Mouse (Mus musculus) heart, embryonic 10.5 days (tissue): ENCODE results near the gene Erbb2. TPM values are rescaled to one million over a fixed set of nuclear protein-coding genes. Genes with fewer than 3 reads are reported as not detected.

ENCODE experiments used
- DNase-seq: peaks from one replicate; pipeline ENCODE4 v3.0.0-alpha.2; 2017; ENCODE audit warnings: low spot score
- H3K27ac ChIP-seq: fragments of 300-500 bp; sonication (generic); 2 replicates; pipeline ENCODE4 v1.5.1; 2016; ENCODE audit warnings: mild to moderate bottlenecking
- H3K27me3 ChIP-seq: fragments of 300-500 bp; sonication (generic); 2 replicates; pipeline ENCODE4 v1.6.1; 2016; ENCODE audit warnings: mild to moderate bottlenecking; ENCODE audit not compliant: poor library complexity, insufficient read depth, severe bottlenecking
- H3K36me3 ChIP-seq: fragments of 300-500 bp; sonication (generic); 2 replicates; pipeline ENCODE4 v1.6.1; 2016; ENCODE audit warnings: mild to moderate bottlenecking, moderate library complexity
- H3K4me1 ChIP-seq: fragments of 300-500 bp; sonication (generic); 2 replicates; pipeline ENCODE4 v1.6.1; 2016; ENCODE audit warnings: mild to moderate bottlenecking
- H3K4me3 ChIP-seq: fragments of 300-500 bp; sonication (generic); 2 replicates; pipeline ENCODE4 v1.5.1; 2016; ENCODE audit warnings: mild to moderate bottlenecking, moderate library complexity
- H3K9me3 ChIP-seq: fragments of 300-500 bp; sonication (generic); 2 replicates; pipeline ENCODE4 v1.6.1; 2016; ENCODE audit warnings: mild to moderate bottlenecking, moderate library complexity
- WGBS: fragments of 180-500 bp; shearing (Covaris S2); methylation state at CpG from one replicate; pipeline ENCODE4 v1.1.7; 2016; 5-methylcytosine and 5-hydroxymethylcytosine counted together
- polyA plus RNA-seq: library from polyadenylated mRNA; unstranded; fragments of >200 nt; fragmentation: Nextera tagmentation; extraction: Ambion mirVana; gene quantifications from 2 replicates; pipeline ENCODE4 v1.2.1, GENCODE M21; 2016

The Erbb2 gene
- polyA plus RNA-seq, 1 experiment from 2014 or later: 47.4 TPM

- Histone ChIP-seq H3K4me3 (no peak overlapping the region), H3K36me3 (no peaks in the 10 kb centered on the region), H3K9me3 (no peaks in the 10 kb centered on the region), H3K27me3 (no peaks in the 10 kb centered on the region), H3K27ac (no peak overlapping the region), H3K4me1 (peaks cover 12% of the 10 kb centered on the region)
- 59% methylated on average over 8 of the region's 8 CpGs for WGBS
- no peak for DNase-seq
These were observed 61.7 kb downstream of the Erbb2 start for GRCm38 (mm10) chr11:98473916-98474479.

DNA sequence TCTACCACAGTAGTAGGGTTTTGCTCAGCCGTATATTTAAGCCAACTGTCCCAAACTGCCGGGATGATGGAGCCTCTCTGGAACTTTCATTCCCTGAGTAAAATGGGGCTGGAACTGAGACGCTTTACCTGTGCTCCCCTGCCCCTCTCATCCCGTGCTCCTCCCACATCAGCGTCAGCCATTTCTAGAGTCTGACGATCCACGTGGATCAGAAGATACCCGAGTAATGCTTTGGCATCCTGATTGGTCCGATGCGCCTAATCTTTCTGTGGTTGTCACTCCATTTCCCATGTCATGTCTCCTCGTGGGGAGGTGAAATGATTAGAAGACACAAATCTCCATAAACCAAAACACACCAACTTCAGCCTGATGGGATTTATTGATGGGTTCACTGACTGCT is 62.7 kb downstream of the Erbb2 start:
- Histone ChIP-seq H3K4me3 (no peak overlapping the region), H3K36me3 (no peaks in the 10 kb centered on the region), H3K27ac (no peak overlapping the region), H3K27me3 (no peaks in the 10 kb centered on the region), H3K9me3 (no peaks in the 10 kb centered on the region), H3K4me1 (peaks cover 10% of the 10 kb centered on the region)
- no peak for DNase-seq
- WGBS: 87% methylated on average over 11 of the region's 11 CpGs

DNA sequence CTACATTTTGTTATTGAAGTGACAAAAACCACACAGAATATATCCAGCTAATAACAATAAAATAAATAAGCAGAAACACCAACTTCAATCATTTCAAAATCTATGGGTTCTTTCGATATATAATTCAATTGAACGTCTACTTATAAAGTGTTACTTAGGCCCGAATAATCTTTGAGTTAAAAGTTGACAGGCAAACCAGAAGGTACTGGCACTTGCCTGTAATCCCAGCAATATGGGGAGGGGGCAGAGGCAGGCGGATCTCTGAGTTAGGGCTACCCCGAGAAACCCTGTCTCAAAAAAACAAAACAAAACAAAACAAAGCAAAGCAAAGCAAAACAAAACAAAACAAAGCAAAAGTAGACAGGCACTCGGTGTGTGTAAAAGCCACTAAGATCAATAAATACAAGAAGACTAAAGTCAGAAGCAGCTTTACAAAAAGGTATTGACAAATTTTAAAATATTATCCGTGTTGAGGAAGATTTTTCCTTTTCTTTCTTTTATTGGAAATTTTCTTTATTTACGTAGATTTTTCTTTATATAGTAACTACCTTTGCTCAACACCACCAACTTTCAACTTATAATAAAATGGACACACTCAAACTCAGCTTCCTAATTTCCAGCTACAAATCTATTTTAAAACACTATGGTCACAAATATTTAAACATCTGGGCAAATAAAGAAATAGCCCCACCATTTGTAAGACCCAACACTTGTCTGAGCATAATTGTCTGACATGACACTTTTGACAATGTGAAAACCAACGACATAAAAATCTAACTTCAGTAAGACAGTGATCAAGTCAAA is 63.6 kb downstream of the Erbb2 start:
- Histone ChIP-seq H3K4me3 (no peak overlapping the region), H3K27me3 (no peaks in the 10 kb centered on the region), H3K4me1 (peaks cover 16% of the 10 kb centered on the region), H3K36me3 (no peaks in the 10 kb centered on the region), H3K27ac (no peak overlapping the region), H3K9me3 (no peaks in the 10 kb centered on the region)
- DNase-seq: no peak
- WGBS: 85% methylated on average over 9 of the region's 9 CpGs

GRCm38 (mm10) chr11:98476434-98476807 is 64.2 kb downstream of the Erbb2 start:
- Histone ChIP-seq H3K27ac (no peak overlapping the region), H3K36me3 (no peaks in the 10 kb centered on the region), H3K4me1 (peaks cover 17% of the 10 kb centered on the region), H3K9me3 (no peaks in the 10 kb centered on the region), H3K4me3 (no peak overlapping the region), H3K27me3 (no peaks in the 10 kb centered on the region)
- no peak for DNase-seq
- 57% methylated on average over 4 of the region's 4 CpGs for WGBS

DNA sequence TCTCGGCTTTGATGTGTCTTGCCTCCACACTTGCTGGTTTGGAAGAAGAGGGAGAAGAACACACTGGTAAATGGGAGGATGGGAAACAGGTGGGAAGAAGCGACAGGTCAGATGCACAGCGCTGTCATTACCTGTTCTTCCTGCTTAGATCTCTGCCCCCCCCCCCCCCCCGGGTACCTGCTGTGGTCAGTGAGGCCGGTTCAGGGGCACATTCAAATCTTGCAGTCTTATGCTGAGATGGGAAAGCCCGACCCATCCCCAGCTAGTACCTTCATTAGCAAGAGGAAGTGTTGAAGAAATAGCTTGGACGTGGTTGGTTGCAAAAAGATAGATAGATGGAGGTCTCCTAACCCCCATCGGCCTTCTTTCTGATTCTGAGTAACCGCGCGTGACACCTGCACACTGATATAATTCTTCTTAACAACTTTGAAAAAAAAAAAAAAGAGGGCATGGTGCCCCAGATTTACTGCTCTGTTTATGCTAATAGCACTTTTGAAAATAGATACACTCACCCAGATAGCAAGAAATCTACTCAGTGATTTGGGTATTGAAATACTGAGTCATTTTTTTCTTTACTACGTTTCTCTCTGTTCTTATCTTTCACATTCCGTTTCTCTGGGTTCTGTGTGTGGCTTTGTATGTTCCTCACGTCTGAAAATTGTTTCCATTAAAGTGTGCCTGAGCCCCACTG is 64.9 kb downstream of the Erbb2 start:
- Histone ChIP-seq H3K9me3 (no peaks in the 10 kb centered on the region), H3K27ac (no peak overlapping the region), H3K4me1 (peaks cover 14% of the 10 kb centered on the region), H3K36me3 (no peaks in the 10 kb centered on the region), H3K4me3 (no peak overlapping the region), H3K27me3 (peaks cover 2% of the 10 kb centered on the region; the same call in 1 of the 2 replicates)
- WGBS: 58% methylated on average over 14 of the region's 14 CpGs
- no peak for DNase-seq

- H3K4me3 ChIP-seq: no peak overlapping the region
- DNase-seq: no peak
- H3K27ac ChIP-seq: no peak overlapping the region
- no peaks in the 10 kb centered on the region for H3K9me3 ChIP-seq
- WGBS: 68% methylated on average over 13 of the region's 13 CpGs
- peaks cover 11% of the 10 kb centered on the region for H3K4me1 ChIP-seq
- no peaks in the 10 kb centered on the region for H3K36me3 ChIP-seq
- peaks cover 7% of the 10 kb centered on the region; the same call in 1 of the 2 replicates for H3K27me3 ChIP-seq
These were observed 67.0 kb downstream of the Erbb2 start for GRCm38 (mm10) chr11:98479026-98479939.

DNA sequence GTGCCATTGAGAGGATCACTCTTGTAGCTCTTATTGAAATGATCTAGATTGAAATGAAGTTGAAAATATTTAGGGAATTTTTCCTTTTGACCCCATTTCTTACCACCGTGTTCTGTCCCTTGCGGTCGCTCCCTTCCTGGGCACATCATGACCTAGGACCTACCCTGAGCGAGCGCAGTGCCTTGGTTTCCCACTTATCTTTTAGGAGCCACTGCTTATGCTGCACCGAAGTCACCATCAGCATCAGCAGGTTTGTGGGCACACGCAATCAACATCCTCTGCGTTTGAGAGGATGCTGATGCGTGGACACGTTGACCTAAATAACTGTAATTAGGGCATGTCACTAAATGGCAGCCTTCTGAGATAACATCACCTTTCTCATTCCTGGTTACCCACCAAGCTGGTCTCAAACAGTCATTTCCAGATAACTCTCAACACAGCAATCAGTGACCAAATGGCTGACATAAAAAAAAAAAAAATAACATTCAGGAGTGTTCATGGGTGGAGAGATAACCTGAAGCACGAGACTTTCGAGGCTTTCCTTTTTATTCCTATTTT is 67.7 kb downstream of the Erbb2 start:
- Histone ChIP-seq H3K27ac (no peak overlapping the region), H3K27me3 (peaks cover 7% of the 10 kb centered on the region; the same call in 1 of the 2 replicates), H3K9me3 (no peaks in the 10 kb centered on the region), H3K36me3 (no peaks in the 10 kb centered on the region), H3K4me1 (peaks cover 11% of the 10 kb centered on the region), H3K4me3 (no peak overlapping the region)
- DNase-seq: no peak
- WGBS: 81% methylated on average over 12 of the region's 12 CpGs

DNA sequence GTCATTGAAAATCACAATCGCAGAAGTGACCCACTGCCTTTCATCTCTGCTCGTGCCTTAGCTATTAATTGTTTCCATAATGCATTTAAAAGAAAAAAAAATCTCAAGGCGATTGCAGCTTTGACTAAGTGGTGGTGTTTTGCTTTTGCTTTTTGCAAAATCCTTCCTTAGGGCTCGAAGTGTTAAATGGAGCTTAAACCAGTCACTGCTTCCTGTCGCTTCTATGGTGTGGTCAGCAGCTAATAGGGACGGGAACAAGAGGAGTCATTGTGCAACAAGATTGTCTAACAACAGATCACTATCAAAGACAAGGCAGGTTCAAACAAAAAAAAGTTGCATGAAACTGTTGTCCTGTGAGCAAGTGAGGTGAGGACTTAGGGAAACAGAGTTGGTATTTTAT is 69.0 kb downstream of the Erbb2 start:
- no peak overlapping the region for H3K4me3 ChIP-seq
- peaks cover 11% of the 10 kb centered on the region for H3K4me1 ChIP-seq
- no peak overlapping the region for H3K27ac ChIP-seq
- H3K9me3 ChIP-seq: no peaks in the 10 kb centered on the region
- DNase-seq: no peak
- WGBS: 65% methylated on average over 6 of the region's 6 CpGs
- no peaks in the 10 kb centered on the region for H3K36me3 ChIP-seq
- H3K27me3 ChIP-seq: peaks cover 7% of the 10 kb centered on the region; the same call in 1 of the 2 replicates

DNA sequence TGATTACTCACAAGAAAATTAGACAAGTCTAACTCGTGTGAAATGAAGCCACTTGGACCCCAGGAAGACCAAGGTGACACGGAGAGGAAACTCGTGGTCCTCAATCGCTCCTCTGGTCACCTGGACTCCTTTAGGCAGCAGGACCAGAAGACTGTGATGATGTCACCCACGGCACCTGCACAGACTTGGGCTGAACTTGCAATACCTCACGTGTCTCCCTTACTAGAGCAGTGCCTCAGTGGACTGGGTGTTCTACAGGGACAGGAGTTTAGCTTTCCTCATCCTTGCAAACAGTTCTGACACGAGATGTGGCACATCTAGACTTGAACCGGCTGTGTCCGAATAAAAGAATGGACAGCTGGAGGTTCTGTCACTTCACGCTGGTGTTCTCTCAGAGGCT is 69.8 kb downstream of the Erbb2 start:
- Histone ChIP-seq H3K27ac (no peak overlapping the region), H3K36me3 (no peaks in the 10 kb centered on the region), H3K27me3 (peaks cover 7% of the 10 kb centered on the region; the same call in 1 of the 2 replicates), H3K4me3 (no peak overlapping the region), H3K9me3 (no peaks in the 10 kb centered on the region), H3K4me1 (peaks cover 7% of the 10 kb centered on the region)
- WGBS: 78% methylated on average over 10 of the region's 10 CpGs
- no peak for DNase-seq

DNA sequence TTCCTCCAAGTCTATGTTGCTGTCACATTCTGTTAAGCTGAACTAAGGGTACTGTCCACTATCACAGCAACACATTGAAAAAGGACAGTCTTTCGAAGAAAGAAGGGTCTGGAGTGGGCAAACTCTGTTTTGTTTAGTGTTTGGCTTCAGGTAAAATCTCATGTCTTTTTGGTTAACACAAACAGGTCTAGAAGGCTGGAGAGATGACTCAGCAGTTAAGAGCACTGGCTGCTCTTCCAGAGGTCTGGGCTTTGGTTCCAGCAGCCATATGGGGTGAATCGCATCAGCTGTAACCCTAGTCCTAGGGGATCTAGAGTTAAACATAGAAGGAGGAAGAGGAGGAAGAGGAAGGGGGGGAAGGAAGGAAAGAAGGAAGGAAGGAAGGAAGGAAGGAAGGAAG is 73.5 kb downstream of the Erbb2 start:
- H3K4me3 ChIP-seq: no peak overlapping the region
- no peaks in the 10 kb centered on the region for H3K36me3 ChIP-seq
- H3K27ac ChIP-seq: no peak overlapping the region
- DNase-seq: no peak
- WGBS: 84% methylated on average over 2 of the region's 2 CpGs
- peaks cover 7% of the 10 kb centered on the region; the same call in 1 of the 2 replicates for H3K27me3 ChIP-seq
- peaks cover 2% of the 10 kb centered on the region; the same call in 1 of the 2 replicates for H3K4me1 ChIP-seq
- no peaks in the 10 kb centered on the region for H3K9me3 ChIP-seq
